Mouse (Mus musculus) cerebellum, adult 9-10 months (tissue): ENCODE measurements around the gene Vgll2.

Experiments
- DNase-seq: peaks from one replicate; pipeline ENCODE4 v3.0.0; 2022

Vgll2 gene

DNA sequence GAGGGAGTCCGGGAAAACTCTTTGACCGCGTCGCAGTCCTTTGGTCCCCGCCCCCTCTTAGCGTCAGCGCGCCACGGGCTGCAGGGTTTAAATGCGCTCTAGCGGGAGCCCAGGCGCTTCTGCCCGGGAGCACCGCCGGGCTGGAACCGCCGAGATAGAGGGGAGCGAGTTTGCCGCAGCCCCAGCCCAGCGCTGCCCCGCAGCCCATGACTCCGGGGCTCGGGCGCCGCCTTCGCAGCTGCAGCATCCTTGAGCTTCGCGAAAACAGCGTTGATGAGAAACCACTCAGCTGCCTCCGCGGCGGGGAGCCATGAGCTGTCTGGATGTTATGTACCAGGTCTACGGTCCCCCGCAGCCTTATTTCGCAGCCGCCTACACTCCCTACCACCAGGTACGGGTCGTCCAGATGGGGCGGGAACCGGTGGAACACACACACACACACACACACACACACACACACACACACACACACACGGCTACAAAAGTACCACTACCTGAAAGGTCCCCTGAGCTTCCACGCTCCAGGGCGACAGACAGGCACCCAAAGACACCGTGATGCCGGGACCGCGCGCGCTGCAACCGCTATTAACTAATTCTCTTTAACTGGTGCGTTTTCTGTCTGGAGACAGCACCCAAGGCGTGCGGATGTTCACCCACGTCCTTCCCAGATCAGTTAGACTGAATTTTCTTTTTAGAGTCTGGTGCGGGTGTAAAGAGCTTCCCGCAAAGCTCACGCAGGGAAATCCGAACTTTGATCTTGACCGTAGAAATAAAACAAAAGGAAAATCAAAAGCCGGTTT is at the start of gene Vgll2:
Gene Vgll2, plus strand, starts transcription at position 90 of the 800 bp plus-strand sequence.
- no peak for DNase-seq

DNA sequence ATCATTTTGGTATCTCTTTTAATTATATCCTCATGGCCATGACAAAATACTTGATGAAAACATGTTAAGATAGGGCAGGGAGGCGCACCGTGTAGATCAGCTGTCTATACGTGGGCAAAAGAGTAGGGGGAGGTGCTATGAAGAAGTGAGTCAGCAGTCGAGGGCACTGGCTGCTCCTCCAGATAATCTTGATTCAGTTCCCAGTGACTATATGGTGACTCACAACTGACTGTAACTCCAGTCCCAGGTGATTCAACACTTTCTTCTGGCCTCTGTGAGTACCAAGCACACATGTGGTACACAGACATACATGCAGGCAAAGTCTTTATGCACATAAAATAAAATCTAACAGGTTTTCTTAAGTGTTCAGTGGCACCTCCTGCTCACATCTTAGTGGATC is 47.2 kb upstream of the Vgll2 start:
- DNase-seq: no peak

DNA sequence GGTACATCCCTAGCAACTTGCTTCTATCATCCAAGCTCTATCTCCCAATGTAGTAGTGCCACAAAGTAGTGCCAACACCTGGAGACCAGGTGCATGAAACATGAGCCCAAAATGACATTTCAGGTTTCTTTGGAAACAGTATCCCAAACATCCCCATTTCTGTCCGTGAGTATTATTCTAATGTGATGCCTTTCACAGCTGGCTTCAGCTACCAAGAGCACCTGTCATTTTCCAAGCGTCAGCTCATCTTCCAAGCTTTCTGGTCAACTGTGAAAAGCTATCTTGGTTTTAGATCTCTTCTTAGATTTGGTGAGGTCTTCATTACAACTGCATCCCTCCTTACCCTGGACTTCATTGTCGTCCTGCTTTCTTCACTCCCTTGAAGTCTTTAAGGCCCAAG is 46.7 kb upstream of the Vgll2 start:
- no peak for DNase-seq

DNA sequence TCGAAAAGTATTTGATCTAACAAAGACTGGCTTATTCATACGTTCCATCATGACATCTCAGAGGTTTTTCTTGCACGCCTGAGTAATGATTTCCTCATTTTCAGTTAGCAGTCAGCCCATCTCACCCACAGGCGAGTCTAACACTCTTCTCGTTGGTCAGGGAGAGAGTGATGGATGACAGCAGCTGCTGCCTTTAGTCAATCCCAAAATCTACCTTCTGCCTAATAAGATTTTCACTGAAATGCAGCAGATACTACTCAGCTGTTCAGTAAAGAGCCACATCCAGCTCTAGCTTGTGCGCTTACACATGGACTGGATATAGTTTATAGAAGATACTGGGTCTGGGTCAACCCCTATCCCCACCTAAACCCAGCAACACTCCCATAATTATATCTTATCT is 40.7 kb upstream of the Vgll2 start:
- no peak for DNase-seq

DNA sequence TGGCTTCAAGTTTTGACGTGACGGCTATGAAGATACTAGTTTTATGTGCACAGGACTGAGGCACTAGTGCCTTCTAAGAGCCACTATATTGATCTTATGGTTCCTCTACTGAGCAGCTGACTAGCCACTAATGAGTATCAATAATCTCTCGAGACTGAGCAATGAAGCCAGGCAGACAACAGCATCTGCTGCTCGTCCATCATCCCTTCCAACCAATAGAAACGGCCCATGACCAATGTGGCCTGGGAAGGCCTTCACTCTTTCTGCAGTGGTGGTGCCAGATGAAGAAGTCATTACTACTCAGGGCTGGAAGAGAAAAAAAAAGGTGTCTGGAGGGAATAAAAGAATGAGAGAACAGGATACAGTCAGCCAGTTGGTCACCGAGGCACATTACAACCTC is 39.9 kb upstream of the Vgll2 start:
- DNase-seq: no peak

DNA sequence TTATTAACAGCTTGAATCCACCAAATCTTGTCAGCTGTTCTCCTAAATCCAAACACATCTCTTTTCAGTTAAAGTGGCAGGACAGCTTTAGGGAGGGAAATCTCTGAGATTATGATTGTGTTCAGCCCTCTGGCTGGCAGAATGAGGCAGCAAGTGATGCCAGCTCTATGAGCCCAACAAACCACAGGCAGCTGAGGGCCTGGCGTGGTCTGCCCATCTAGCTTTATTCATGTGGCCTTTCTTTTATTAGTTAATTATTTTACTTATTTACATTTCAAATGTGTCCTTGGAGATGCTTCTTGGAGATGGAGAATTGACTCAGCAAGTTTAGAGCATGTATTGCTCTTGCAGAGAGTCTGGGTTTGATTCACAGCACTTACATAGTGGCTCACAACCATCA is 3.8 kb upstream of the Vgll2 start:
- no peak for DNase-seq

DNA sequence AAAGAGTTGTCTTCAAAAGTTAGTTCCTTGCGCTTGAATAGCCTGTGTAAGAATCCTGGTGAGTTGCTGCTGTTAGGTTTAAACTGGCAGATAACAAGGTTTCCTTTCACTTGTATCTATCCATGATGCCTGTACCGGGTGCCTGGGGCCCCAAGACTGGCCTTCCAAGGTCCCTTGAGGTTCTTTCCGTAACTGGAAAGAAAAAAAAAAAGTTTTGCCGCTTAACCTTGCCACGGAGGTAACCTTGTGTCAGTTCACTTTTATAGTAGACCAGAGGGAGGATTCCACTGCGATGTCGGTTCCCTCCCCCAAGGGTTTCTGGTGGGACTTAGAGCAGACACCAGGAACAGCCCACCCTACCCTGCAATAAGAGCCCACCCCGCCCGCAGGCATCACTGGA is 1.1 kb upstream of the Vgll2 start:
- DNase-seq: no peak

DNA sequence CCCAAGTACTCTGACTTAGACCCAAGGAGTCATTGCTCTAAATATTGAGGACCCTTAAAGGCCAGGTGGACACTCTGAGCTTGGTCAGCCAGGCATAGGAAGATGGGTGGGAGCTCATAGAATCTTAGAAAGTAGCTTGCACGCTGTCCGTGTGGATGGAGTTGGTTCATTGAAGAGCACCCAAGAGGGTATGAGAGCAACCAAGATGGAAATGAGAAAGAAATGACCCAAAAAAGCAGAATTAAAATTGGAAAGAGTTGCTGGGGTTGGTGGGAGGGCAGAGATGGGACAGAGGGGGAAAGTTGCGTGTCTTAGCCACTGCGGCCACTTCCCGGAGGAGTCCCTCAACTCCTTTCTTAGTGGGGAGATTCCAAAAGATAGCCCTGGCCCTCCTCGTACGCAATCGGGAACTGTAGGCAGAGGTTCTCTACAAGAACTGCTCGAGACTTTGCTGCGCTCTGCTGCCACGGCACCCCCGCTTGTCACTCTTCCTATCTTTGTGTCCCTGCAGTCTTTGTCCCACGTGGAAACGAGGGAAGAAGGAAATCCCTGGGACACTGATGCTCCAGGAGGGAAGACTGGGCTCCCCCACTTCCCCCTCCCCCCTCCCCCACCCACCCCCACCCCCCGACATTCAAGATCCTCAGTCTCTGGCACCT is 437 bp upstream of the Vgll2 start:
- DNase-seq: no peak

DNA sequence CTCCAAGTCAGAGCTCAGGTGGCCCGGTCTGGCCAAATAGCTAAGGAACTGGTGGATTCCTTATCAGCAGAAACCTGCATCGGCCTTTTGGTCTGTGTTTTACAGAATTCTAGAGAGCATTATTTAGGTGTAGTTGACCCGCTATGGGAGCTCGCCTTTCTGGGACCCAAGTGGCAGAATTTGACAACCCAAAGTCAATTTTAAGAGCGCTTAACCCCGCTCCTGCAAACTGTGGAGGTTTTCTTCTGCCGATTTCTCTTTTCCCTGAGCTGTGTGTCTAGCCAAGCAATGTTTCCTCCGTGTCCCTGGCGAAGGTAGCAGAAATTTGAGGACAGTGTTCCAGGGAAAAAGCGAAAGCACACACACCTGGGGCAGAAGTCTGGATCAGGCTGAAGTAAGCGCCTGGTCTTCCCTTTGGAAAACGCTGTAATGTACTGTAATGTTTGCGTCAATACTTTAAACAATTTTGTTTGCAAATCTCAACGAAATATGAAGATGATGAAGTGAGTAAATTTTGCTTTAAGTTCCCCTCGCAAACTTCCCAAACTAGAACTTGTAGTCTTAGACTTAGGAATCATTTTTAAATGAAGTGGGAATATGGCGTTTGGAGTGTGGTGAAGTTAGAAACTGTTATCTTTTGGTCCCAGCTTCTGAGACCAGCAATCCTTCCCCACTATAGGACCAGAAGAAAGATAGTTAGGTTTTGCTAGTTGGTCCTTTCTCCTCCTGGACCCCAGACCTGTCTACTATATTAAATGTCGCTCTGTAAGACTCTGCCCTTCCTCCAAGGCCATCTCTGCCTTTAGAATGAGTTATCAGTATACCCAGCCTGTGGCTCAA is 1.1 kb downstream of the Vgll2 start:
- no peak for DNase-seq

DNA sequence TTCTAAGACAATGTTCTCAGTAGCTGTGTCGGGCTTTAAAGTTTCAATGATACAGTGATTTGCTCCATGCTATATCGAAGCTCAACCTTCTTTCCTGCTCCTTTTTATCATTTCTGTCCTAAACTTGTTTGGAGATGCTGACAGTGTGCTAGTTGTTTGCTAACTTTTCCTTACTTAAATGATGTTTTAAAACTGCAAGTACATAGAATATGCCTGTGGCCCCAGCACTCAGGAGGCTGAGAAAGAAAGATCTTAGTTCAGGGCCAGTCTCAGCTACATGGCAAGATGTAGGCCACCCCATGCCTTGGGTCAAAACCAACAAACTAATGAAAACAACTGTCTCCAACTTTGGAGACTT is 1.7 kb downstream of the Vgll2 start:
- no peak for DNase-seq

DNA sequence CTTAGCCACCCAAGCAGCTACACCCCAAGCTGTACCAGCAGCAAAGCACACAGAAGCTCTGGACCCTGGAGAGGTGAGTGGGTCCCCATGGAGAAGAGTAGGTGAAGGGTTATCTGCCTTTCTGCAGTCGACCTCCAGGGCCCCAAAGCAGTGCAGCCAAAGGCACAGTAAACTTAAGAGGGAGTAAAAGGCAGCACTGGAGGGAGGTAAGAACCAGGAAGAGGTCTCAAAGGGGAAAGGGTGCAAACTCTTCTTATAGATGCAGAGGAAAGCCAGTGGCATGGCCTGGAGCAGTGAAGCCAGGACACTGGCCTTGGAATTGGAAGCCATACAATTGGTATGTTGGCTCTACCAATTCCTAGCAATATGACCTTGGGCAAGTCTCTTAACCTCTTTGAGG is 3.0 kb downstream of the Vgll2 start:
- DNase-seq: no peak

DNA sequence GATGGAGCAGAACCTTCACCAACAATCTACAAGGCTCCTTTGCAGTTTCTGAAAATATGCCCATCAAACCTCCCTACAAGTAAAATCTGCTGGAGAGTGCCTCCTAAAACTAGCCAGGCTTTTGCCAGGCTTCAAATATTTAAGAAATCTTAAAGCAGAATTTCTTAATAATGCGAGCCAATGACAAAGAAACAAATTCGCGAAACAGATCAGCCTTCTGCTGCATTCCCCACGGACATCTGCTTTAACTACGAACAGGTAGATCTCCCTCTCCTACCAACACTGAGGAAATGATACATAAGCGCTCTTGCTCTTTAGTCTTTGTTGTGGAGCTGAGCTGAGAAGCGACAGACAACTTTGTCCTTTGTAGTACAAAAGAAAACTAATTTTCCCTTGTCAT is 3.5 kb downstream of the Vgll2 start:
- no peak for DNase-seq

DNA sequence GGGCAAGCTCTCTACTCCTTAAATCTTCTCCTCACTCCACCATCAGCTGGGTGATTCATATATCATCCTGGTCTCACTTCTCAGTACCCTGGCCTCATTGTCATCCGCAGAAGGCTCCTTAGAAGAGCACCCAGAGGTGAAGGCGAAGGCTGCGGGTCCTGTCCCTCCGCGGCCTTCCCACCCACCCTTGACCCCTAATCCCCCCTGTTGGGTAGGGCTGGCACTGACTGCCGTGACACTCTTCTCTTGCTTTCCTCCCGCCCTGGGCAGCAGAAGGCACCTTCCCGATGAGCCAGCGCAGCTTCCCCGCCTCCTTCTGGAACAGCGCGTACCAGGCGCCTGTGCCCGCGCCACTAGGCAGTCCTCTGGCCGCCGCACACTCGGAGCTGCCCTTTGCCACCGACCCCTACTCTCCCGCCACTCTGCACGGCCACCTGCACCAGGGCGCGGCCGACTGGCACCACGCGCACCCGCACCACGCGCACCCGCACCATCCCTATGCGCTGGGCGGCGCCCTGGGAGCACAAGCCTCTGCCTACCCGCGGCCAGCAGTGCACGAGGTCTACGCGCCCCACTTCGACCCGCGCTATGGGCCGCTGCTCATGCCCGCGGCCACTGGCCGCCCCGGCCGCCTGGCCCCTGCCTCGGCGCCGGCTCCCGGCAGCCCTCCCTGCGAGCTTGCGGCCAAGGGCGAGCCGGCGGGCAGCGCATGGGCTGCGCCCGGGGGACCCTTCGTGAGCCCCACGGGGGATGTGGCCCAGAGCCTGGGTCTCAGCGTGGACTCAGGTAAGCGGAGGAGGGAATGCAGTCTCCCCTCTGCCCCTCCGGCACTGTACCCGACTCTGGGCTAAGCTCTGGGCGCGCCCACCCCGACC is 5.1 kb downstream of the Vgll2 start:
- no peak for DNase-seq

DNA sequence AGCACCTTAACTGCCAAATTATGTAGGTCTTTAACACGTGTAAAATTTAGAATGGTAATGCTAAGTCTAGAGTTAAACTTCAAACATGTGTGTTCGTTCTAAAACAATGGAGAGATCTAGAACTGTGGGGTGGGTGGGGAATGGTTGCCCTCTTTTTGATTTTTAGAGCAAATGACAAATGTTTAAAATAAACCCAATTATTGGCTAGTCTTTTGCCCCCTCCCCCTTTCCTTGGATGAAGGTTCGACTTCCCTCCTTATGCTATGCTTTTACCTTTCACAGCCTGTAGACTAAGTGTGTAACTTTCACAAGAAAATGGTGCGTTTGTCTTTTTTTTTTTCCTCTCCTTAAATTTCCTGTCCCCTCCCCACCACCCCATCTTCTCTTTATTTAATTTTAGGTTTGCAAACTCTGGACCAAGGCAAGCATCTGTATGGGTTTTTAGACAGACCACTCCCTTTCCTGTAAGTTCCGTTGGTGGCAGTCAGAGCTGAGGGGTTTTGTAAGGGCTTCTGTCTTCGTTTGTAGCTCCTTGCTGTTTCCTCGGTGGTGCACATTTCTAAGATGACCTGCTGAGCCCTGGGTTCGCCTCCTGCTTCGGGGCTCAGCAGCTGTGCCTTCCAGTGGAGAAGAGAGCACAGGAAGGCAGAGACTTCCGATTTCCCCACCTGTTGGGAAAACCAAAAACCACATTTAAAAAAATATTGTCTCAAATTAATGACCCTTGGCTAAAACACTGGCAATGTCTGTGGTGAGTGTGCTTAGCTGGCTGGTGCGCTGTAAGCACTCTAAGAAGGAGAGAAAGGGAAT is 6.5 kb downstream of the Vgll2 start:
- no peak for DNase-seq

DNA sequence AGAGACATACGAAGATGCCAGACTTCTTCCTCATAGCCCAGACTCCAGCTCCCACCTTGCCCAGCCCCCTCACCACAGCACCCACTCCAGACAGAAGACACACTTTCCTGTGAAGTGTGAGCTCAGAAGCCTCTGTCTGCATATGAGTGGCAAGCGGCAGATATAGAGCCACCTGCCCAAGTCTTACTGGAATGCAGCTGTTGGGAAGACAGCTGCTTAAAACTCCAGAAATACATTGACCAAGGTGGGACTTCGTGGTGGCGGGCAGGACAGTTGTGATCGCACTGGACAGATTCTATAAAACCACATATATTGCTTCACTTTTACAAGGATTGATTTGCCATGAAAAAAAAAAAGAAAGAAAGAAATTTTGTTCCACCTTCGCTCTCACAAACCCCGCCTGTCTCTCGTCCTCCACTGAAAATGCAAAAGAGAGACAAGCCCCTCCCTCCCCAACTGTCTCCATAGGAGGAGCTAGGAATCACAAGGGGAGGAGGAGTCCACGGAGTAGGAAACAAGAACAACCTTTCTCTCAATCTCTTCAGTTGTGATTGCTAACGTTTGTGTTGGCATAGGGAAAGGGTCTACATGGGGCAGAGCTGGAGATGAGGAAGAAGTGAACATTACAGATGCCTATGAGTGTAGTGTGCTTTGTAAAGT is 7.2 kb downstream of the Vgll2 start:
- DNase-seq: no peak

DNA sequence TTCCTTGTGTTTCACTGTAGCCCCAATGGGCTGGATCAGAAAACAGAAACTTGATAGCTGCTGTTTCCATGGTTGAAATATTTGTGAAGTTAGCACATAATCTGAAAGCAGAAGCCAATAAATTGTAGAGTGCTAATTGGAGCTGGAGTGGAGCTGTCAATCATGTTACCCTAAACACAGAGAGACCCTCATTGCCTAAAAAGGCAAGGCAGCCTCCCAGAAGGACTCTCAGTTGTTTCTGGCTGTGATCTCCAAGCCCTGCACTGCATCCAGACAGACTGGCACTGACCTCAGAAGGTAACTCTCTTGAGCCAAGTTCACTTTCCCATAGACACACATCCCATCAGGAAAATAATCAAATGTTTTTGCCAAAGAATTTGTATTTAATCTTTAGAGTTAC is 11.4 kb downstream of the Vgll2 start:
- no peak for DNase-seq

DNA sequence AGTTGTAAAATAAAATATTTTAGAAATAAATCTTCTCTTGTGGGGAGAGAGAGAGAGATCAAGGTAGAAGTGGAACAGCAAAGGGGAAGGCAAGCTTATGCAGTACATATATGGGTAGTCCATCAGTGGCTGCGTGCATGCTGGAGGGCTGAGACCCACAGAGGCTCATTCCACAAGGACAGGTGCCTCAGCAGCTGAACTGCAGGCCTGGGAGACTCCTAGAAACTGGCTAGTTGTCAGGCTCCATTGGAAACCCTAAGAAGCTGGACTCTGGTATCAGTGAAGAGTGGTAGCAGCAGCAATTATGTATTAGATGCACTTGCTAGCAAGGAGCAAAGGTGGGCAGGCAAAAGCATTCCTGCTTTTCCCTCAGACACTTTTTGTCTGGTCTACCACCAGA is 17.1 kb downstream of the Vgll2 start:
- no peak for DNase-seq

DNA sequence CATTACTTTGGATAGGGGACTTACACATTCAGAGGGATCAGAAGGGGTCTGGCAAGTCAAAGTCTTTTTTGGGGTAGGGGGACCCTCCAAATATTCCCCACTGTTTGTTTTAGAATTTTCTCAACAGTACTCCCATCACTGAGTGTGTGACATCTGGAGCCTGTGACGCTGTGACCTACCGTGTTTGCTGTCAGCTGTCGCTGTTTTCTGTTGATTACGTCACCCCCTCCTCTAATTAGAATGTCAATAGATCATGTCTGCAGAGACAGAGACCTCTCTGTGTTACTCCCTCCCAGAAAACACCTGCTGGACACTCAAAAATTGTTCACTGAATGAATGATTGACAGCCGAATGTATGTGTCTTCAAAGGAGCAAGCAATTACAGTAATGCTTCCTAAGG is 20.8 kb downstream of the Vgll2 start:
- no peak for DNase-seq

DNA sequence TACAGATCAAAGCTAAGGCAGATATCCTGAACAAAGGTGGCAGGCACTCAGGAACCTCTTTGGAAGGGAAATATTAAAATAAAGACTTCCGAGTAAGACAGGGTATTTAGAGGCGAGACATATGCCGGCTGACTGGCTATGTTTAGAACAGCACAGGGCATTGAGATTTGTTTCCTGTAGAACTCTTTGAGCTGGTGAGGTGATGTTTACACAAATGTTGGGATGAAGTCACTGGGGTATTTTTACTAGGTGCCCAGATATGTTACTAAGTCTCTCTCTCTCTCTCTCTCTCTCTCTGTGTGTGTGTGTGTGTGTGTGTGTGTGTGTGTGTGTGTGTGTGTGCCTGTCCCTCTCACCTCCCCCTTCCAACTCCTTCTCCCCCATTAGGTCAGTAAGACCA is 26.0 kb downstream of the Vgll2 start:
- no peak for DNase-seq

DNA sequence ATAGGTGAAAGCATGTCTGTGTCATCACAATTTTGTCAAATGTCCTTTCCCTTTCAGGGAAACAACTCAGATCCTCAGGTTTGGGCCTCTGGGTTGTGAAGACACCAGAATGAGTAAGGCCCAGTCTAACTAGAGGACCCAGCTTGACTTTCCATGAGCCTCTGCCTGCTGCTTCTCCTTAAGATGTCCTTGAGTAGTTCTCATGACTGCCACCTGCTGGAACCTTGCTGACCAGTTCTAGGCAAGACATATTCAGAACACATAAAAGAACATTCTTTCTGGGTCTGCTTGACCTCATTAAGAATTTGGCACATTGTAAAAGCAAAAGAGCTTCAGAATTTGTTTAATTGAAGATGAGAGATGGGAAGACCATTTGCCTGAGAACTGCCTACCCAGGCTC is 50.2 kb downstream of the Vgll2 start:
- peak; percentile 4 for DNase-seq
